Mouse (Mus musculus) forebrain, embryonic 15.5 days (tissue): ENCODE data around the gene Cfap36. TPM values are rescaled to one million over a fixed set of nuclear protein-coding genes. Genes with fewer than 3 reads are reported as not detected.
A peak's percentile ranks its signal among the peaks of the same experiment; 100 is the strongest.

Experiments
- ATAC-seq: fragments of 200-750 bp; cut with Nextera tagmentation; replicated peaks from 2 replicates; pipeline ENCODE4 v1.8.0; 2017; ENCODE audit warnings: mild to moderate bottlenecking, moderate TSS enrichment, moderate library complexity
- H3K27ac ChIP-seq: fragments of 300-500 bp; sonication (generic); replicated peaks from 2 replicates; pipeline ENCODE4 v1.5.1; 2015; ENCODE audit warnings: mild to moderate bottlenecking, inconsistent platforms
- H3K27me3 ChIP-seq: fragments of 300-500 bp; sonication (generic); 2 replicates; pipeline ENCODE4 v1.6.1; 2015; ENCODE audit warnings: inconsistent platforms
- H3K36me3 ChIP-seq: fragments of 300-500 bp; sonication (generic); 2 replicates; pipeline ENCODE4 v1.6.1; 2015; ENCODE audit warnings: mild to moderate bottlenecking, inconsistent platforms
- H3K4me1 ChIP-seq: fragments of 300-500 bp; sonication (generic); 2 replicates; pipeline ENCODE4 v1.6.1; 2015; ENCODE audit warnings: inconsistent platforms
- H3K4me2 ChIP-seq: fragments of 300-500 bp; sonication (generic); replicated peaks from 2 replicates; pipeline ENCODE4 v1.6.1; 2015; ENCODE audit warnings: mild to moderate bottlenecking, inconsistent platforms
- H3K4me3 ChIP-seq: fragments of 300-500 bp; sonication (generic); 2 replicates; pipeline ENCODE4 v1.5.1; 2015; ENCODE audit warnings: mild to moderate bottlenecking, inconsistent platforms
- H3K9ac ChIP-seq: fragments of 300-500 bp; sonication (generic); replicated peaks from 2 replicates; pipeline ENCODE4 v1.6.1; 2015; ENCODE audit warnings: mild to moderate bottlenecking, inconsistent platforms
- H3K9me3 ChIP-seq: fragments of 300-500 bp; sonication (generic); 2 replicates; pipeline ENCODE4 v1.6.1; 2016; ENCODE audit warnings: inconsistent platforms
- WGBS: fragments of 180-500 bp; shearing (Covaris S2); methylation state at CpG from one replicate; pipeline ENCODE4 v1.1.7; 2015; ENCODE audit warnings: mixed read lengths; 5-methylcytosine and 5-hydroxymethylcytosine counted together
- polyA plus RNA-seq: library from polyadenylated mRNA; unstranded; fragments of >200 nt; fragmentation: Nextera tagmentation; extraction: Ambion mirVana; gene quantifications from 2 replicates; pipeline ENCODE4 v1.2.1, GENCODE M21; 2015

The Cfap36 gene
- polyA plus RNA-seq, 1 experiment from 2014 or later: 98.0 TPM

DNA sequence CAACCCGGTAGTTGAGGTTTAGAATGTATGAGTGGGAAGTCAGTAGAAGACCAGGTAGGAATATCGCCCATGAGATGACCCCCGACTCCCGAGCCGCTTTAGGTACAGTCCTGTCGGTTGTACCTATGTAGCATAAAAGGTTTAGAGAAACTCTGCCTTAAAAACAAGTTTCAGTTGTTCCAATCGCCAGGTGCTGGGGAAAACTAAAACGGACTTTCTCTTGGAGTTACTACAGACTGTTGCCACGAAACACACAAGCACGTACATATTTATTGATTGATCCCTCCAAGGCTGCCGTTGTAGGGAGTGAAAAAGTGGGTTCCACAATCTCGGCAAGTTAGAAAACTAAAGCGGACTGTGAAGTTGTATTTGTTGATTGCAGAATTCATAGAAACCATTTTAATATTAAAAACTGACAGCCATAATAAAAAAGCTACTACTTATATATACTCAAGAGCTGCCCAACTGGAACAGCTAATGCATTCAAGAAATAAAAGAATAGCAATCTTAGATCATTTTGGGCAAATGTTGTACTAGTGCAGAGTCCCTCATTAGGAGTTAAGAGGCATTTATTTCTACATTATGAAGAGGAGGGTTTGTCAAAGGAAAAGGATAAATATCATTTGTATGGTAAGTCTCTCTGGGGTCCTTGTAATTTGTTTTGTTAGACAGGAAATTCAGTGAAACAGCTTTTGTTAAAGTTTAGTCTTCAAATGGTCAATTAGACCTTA lies 73.3 kb downstream of the Cfap36 start:
- H3K4me3 ChIP-seq: peak overlapping the region; percentile 85
- no peaks in the 10 kb centered on the region for H3K36me3 ChIP-seq
- no peaks in the 10 kb centered on the region for H3K9me3 ChIP-seq
- no peaks in the 10 kb centered on the region for H3K27me3 ChIP-seq
- no peak for ATAC-seq
- H3K9ac ChIP-seq: peak overlapping the region; percentile 93
- peak overlapping the region; percentile 72 for H3K4me2 ChIP-seq
- peak overlapping the region; percentile 97 for H3K27ac ChIP-seq
- 5% methylated on average over 13 of the region's 13 CpGs for WGBS
- peaks cover 22% of the 10 kb centered on the region for H3K4me1 ChIP-seq

- peak; percentile 62 for ATAC-seq
- Histone ChIP-seq H3K9me3 (no peaks in the 10 kb centered on the region), H3K4me3 (peak overlapping the region; percentile 85), H3K4me2 (peak overlapping the region; percentile 72), H3K4me1 (peaks cover 22% of the 10 kb centered on the region), H3K27ac (peak overlapping the region; percentile 97), H3K27me3 (no peaks in the 10 kb centered on the region), H3K9ac (peak overlapping the region; percentile 93), H3K36me3 (no peaks in the 10 kb centered on the region)
- WGBS: under 1% methylated on average over 38 of the region's 38 CpGs
Observed at GRCm38 (mm10) chr11:29173125-29173631, 74.0 kb downstream of the Cfap36 start.

DNA sequence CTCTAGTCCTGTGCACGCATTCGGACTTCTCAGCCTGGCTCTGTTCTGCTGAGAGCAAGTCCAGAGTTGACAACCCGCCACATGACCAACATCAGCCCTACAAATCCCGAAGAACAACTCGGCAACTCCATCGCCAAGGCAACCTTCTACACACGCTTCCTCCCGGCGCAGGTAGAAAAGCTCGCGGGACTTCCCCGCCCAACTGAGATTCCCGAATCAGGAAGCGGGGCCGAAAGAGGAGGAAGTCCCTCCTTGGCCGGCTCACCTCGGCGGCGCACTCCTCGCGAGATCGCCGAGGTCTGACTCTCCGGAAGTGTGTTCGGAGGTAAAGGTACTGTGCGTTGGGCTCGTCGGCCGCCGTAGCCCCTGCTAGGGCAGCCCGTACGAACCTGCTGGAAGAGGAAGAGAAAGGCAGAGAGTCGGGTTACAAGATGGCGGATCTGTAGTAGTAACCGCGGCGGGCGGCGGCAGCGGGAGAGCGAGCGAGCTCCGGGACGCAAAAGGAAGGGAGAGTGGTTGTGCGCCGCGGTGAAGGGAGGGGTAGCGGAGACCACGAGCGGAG lies 74.6 kb downstream of the Cfap36 start, which contains the start of gene Ppp4r3b:
Gene Ppp4r3b (plus strand): TSS at position 328 of the 562 bp plus-strand sequence.
- WGBS: under 1% methylated on average over 50 of the region's 50 CpGs
- H3K27ac ChIP-seq: peak within 1 kb of the TSS; percentile 97
- H3K9ac ChIP-seq: peak within 1 kb of the TSS; percentile 93
- H3K9me3 ChIP-seq: no peaks in the 10 kb centered on the region
- peak; percentile 98 for ATAC-seq
- peak within 1 kb of the TSS; percentile 85 for H3K4me3 ChIP-seq
- peaks cover 22% of the 10 kb centered on the region for H3K4me1 ChIP-seq
- no peaks in the 10 kb centered on the region for H3K27me3 ChIP-seq
- no peaks in the 10 kb centered on the region for H3K36me3 ChIP-seq
- H3K4me2 ChIP-seq: peak within 1 kb of the TSS; percentile 72

GRCm38 (mm10) chr11:29171959-29172391 lies 75.2 kb downstream of the Cfap36 start:
- peaks cover 22% of the 10 kb centered on the region for H3K4me1 ChIP-seq
- peak; percentile 33 for ATAC-seq
- peak overlapping the region; percentile 72 for H3K4me2 ChIP-seq
- WGBS: under 1% methylated on average over 34 of the region's 34 CpGs
- H3K27ac ChIP-seq: peak overlapping the region; percentile 97
- no peaks in the 10 kb centered on the region for H3K27me3 ChIP-seq
- no peaks in the 10 kb centered on the region for H3K9me3 ChIP-seq
- H3K9ac ChIP-seq: peak overlapping the region; percentile 93
- peak overlapping the region; percentile 85 for H3K4me3 ChIP-seq
- no peaks in the 10 kb centered on the region for H3K36me3 ChIP-seq

Other genes with a start within 250 kb of the Cfap36 start
- 28.2 and 29.0 TPM in 2 replicates for gene Pnpt1, start 116.7 kb downstream of the Cfap36 start, polyA plus RNA-seq
- gene Ppp4r3b, start 74.5 kb downstream of the Cfap36 start, polyA plus RNA-seq: 93.1 and 93.6 TPM in 2 replicates
- gene Ccdc88a, start 126.2 kb upstream of the Cfap36 start, polyA plus RNA-seq: 101 and 105 TPM in 2 replicates